Mouse (Mus musculus) retina, postnatal 7 days (tissue): ENCODE measurements around the gene Atp9a.

ENCODE experiments used
- DNase-seq: peaks from one replicate; pipeline ENCODE4 v3.0.0-alpha.2; 2012; ENCODE audit warnings: low read depth, low spot score

Gene Atp9a

DNA sequence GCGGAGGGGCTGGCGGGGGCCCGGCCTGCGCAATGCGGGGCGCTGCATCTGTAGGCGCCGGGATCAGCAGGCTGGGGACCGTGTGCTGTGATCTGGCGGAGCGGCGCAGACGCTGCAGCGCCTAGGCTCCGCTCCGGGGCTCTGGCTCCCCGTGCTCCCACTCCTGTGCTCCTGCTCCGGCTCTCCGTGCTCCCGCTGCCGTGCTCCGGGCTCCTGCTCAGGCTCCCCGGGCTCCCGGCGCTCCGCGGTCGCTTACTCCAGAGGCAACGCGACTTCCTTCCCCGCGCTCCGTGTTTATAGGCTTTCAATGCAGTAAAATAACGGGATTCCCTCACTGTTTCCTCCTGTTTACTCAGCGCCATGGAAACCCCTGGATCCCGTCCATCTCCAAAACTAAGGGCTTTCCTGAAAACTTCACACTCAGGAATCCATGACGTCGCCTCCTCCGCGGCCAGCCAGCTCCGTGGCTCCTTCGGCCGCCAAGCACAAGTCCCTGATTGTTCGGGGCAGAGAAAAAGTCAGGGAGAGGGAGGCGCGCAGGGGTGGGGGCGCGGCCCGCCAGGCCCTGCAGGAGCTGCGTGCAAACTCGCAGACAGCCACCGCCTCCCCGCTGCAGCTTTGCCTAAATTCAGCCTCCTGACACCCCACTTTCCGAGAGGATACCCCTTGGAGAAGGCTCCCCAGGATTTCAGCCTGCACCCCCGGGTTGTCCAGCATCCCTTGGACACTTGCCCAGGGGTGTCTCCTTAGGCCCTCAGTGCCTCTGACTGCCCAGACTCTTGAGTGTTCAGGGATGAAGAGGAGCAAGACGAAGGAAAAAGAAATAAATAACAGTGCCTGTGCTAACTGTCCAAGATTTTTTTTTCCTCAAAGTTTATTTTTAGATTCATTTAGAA, 140.5 kb downstream of the Atp9a start, which contains the start of gene Nfatc2:
Nfatc2 (minus strand) TSS at position 167 of the 896 bp plus-strand sequence.
- DNase-seq: peak; percentile 31

DNA sequence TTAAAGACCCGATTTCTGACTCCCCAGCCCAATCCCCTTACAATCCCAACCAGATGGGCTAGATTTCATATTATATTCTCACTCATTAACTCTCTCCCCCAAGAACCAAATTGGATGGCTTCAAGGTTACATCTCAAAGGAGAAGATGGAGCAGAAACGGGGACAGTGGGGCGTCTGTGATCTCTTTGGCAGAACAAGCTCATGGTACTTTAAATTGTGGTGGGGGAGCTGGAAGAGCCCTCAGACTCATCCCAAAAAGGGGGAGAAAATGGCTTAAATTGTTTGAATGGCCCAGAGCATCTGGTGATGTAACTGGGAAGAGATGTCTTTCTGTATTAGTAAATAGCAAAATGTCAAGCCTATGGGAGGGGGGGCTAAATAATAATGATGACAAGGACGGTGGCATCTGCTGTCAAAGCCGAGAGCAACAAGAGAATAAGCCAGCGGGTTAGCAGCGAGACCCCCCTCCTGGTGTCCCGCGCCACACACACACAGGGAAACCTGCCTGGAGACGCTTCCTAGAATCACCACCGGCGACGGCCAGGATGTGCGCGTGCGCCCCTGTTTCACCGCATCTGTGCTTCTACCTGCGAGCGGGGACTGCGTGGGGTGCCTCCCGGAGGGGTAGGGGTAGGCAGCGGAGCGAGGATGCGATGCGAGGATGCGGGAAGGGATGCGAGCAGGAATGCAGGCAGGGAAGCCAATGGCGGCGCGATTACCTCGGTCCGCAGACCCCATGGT, 141.3 kb downstream of the Atp9a start:
- peak; percentile 21 for DNase-seq

DNA sequence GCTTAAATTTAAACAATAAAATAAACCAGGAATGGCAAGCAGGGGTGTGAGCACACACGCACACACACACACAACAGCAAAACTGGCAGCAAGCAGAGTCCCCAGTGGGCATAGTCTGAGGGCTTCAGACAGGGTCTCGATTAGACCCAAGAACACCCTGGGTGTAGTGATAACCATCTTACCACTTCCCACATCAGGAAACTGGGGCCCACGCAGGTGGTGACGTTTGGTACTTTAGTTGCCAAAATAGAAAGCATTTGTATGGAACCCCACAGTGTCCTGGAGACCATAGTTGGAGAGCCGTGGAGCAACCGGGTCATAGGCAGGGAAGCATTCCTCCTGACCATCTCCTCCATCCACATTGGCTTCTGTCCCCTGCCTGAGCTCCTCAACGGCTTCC, 146.5 kb downstream of the Atp9a start:
- no peak for DNase-seq

DNA sequence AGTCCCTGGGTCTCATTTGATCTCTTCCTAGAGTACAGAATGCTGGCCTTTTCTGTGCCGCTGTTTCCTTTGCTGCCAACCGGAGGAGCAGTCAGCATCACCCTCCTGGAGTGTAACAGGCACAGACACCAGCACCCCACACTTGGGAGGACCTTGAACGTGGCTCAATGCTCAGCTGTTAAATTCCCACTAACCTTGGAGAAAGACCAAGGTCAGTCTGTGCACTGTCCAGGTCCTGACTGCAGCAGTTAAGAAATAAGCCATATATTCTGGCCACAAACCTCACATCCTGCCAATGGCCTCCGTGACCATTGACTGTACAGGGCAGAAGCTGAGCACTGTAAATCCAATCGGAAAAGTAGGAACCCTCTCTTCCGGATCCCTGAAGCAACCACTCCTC, 148.5 kb downstream of the Atp9a start:
- DNase-seq: no peak

- DNase-seq: no peak
These were observed 149.2 kb downstream of the Atp9a start for GRCm38 (mm10) chr2:168593004-168593403.

GRCm38 (mm10) chr2:168591076-168591475, 151.1 kb downstream of the Atp9a start:
- DNase-seq: no peak

GRCm38 (mm10) chr2:168590556-168590955, 151.7 kb downstream of the Atp9a start:
- no peak for DNase-seq

GRCm38 (mm10) chr2:168590168-168590551, 152.0 kb downstream of the Atp9a start:
- no peak for DNase-seq

DNA sequence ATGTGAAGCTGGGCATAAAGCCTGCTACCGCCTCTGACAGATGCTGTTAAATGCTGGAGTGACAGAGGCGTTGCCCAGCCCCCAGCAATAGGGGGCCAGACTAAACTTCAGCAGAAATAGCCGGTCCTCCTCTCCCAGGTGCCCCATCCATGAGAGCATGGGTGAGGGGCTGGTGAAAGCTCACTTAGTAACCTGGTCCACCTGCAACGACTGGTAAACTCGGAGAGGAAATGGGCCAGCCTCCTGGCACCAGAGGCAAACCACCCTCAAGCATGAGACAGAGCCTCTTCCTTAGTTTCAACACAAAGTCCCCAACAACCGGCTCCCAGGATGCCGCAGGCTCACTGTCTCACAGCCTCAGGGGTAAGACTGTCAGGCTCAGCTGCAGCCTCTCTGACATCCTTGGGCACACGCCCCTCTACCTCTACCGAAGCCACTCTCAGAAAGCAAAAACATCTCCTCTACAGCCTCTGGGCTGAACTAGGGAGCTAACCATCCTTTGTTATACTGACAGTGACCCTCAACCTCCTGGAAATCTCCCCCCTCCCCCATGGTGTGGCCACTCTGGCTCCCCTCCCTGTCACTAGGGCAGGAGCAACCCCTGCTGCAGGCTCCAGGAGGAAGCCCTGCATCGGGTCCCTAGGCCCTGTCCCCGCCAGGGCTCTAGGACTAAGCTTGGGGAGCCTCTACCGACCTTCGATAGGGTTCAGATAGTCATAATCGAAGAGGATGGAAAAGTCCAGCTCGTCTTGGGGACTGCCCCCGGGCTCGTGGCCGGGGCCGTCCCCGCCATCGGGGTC, 152.6 kb downstream of the Atp9a start:
- DNase-seq: no peak

DNA sequence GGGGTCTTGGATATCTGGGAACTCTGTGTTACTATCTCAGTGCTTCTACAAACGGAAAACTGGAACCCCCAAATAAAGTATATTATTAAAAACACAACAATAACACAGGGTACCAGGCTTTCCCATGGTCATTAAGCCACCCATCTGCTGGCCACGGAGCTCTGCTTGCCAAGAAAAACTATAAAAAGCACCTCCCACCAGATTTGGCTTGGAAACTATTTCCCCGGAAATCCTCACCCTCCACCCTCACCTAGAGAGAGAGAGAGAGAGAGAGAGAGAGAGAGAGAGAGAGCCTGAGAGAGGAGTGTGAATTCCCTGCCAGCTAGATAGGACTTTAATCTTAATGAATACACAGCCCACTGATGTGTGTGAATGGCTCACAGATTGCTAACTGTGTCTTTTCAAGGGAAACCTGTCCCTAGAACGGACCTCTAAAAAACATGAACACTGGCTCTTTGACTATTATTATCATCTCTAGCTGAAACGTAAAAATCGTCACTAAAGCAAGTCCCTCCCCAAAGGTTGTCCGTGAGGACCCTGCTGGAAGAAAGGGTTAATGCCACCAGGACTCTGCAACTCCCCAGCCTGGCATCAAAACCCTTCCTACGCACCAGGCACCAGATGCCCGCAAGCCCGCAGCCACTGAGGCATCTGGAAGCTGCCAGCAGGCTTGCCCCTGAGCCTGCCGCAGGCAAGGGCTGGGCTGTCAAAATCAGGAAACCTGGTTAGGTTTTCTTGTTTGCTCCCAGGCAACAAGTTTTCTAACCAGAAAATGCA, 153.4 kb downstream of the Atp9a start:
- DNase-seq: no peak

- DNase-seq: no peak
These were observed 155.1 kb downstream of the Atp9a start for GRCm38 (mm10) chr2:168587159-168587558.

GRCm38 (mm10) chr2:168586512-168586911, 155.7 kb downstream of the Atp9a start:
- no peak for DNase-seq

- no peak for DNase-seq
These were observed 157.4 kb downstream of the Atp9a start for GRCm38 (mm10) chr2:168584857-168585256.
